Mouse (Mus musculus) midbrain, embryonic 13.5 days (tissue): ENCODE data around the gene Slc39a3. TPM values are rescaled to one million over a fixed set of nuclear protein-coding genes. Genes with fewer than 3 reads are reported as not detected.
A peak's percentile ranks its signal among the peaks of the same experiment; 100 is the strongest.

Source experiments
- ATAC-seq: fragments of 200-750 bp; cut with Nextera tagmentation; 2 replicates; pipeline ENCODE4 v1.8.0; 2017; ENCODE audit warnings: mild to moderate bottlenecking, moderate TSS enrichment, moderate library complexity
- H3K27ac ChIP-seq: fragments of 300-500 bp; sonication (generic); 2 replicates; pipeline ENCODE4 v1.5.1; 2015; ENCODE audit warnings: inconsistent platforms, mild to moderate bottlenecking, moderate library complexity
- H3K27me3 ChIP-seq: fragments of 300-500 bp; sonication (generic); 2 replicates; pipeline ENCODE4 v1.6.1; 2015; ENCODE audit warnings: mild to moderate bottlenecking, inconsistent platforms
- H3K36me3 ChIP-seq: fragments of 300-500 bp; sonication (generic); 2 replicates; pipeline ENCODE4 v1.6.1; 2015; ENCODE audit warnings: mild to moderate bottlenecking, inconsistent platforms
- H3K4me1 ChIP-seq: fragments of 300-500 bp; sonication (generic); replicated peaks from 2 replicates; pipeline ENCODE4 v1.6.1; 2015; ENCODE audit warnings: inconsistent platforms
- H3K4me2 ChIP-seq: fragments of 300-500 bp; sonication (generic); replicated peaks from 2 replicates; pipeline ENCODE4 v1.6.1; 2015; ENCODE audit warnings: moderate library complexity, mild to moderate bottlenecking, inconsistent platforms
- H3K4me3 ChIP-seq: fragments of 300-500 bp; sonication (generic); replicated peaks from 2 replicates; pipeline ENCODE4 v1.5.1; 2015; ENCODE audit warnings: mild to moderate bottlenecking, inconsistent platforms
- H3K9ac ChIP-seq: fragments of 300-500 bp; sonication (generic); replicated peaks from 2 replicates; pipeline ENCODE4 v1.6.1; 2015; ENCODE audit warnings: mild to moderate bottlenecking, inconsistent platforms
- H3K9me3 ChIP-seq: fragments of 300-500 bp; sonication (generic); 2 replicates; pipeline ENCODE4 v1.6.1; 2016; ENCODE audit warnings: mild to moderate bottlenecking, inconsistent platforms
- WGBS: fragments of 180-500 bp; shearing (Covaris S2); methylation state at CpG from one replicate; pipeline ENCODE4 v1.1.7; 2015; 5-methylcytosine and 5-hydroxymethylcytosine counted together
- polyA plus RNA-seq: library from polyadenylated mRNA; unstranded; fragments of >200 nt; fragmentation: Nextera tagmentation; extraction: Ambion mirVana; gene quantifications from 2 replicates; pipeline ENCODE4 v1.2.1, GENCODE M21; 2015

Gene Slc39a3
- polyA plus RNA-seq, 1 experiment from 2014 or later = 43.5 TPM

DNA sequence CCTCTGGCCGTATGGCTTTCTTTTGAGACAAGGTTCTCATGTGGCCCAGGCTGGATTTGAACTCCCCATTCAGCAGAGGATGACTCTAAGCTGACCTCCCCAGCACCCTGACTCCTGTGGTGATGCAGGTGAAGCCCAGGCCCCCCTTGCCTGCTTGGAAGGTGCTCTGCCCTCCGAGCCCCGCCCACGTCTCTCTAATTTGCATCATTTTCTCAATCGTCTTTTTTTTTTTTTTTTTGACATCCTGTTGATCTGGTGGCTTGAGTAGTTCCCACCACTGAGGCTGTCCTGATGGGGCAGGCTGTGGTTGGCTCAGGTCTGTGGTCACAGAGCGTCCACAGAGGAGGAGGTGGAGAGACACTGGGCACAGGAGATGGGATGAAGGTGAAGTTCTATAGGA is 47.8 kb downstream of the Slc39a3 start:
- H3K4me2 ChIP-seq = no peak overlapping the region
- H3K9me3 ChIP-seq = no peaks in the 10 kb centered on the region
- no peak overlapping the region for H3K9ac ChIP-seq
- H3K27me3 ChIP-seq = peaks cover 45% of the 10 kb centered on the region
- ATAC-seq = no peak
- H3K4me1 ChIP-seq = peaks cover 13% of the 10 kb centered on the region
- no peaks in the 10 kb centered on the region for H3K36me3 ChIP-seq
- no peak overlapping the region for H3K27ac ChIP-seq
- 63% methylated on average over 6 of the region's 6 CpGs for WGBS
- H3K4me3 ChIP-seq = no peak overlapping the region

DNA sequence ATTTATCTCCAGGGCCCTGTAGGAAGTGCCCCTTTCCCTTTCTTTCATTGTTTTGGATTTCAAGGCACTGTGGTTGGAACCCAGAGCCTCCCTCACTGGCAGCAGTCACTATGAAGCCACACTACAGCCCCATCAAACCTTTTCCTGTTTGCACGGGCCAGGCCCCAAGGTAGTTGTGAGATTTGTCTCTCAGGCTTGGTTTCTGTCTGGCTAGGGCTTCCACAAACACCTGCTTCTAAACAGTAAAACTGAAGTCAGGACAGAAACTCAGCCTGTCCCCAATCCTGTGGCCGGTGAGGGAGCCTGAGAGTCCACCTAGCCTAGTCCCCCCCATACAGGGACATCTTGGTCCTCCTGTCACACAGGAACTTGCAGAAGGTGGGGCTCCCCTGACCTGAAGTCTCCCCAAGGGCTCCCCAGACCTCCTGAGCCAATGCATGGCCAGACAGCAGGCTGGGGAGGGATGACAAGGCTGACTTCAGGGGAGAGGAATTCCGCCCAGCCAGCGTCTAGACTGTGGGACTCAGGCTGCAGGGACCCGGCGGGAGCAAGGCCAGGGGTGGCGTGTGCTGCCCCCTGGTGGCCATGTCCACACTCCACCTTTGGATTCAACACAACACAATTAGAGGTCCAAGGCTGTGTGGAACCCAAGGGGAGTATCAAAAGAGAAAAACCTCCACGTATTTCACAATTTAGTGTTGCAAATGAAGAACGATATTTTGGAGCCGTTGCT is 49.4 kb downstream of the Slc39a3 start:
- no peak overlapping the region for H3K4me3 ChIP-seq
- no peaks in the 10 kb centered on the region for H3K36me3 ChIP-seq
- ATAC-seq = peak; percentile 74
- H3K4me1 ChIP-seq = peaks cover 7% of the 10 kb centered on the region
- 10% methylated on average over 10 of the region's 10 CpGs for WGBS
- H3K9ac ChIP-seq = no peak overlapping the region
- H3K27ac ChIP-seq = no peak overlapping the region
- H3K9me3 ChIP-seq = no peaks in the 10 kb centered on the region
- H3K4me2 ChIP-seq = no peak overlapping the region
- peaks cover 55% of the 10 kb centered on the region for H3K27me3 ChIP-seq

DNA sequence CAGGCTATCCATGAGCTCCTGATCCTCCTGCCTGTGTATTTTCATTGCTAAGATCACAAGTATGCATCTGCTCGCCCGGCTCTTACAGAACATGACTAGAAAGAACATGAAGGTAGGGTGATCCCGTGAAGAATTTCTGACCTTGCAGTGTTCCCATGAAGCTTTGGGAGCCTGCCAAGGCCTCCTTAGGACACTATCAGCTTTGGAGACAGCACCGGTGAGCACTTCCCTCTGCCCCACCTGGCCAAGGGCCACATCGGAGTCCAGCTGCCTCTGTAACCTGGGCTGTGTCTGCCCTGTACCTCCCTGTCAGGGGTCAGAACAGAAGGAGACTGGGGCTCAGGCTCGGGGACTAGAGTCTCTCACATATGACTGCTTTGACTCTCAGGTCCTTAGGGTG is 50.5 kb downstream of the Slc39a3 start:
- Histone ChIP-seq H3K9ac (no peak overlapping the region), H3K27ac (no peak overlapping the region), H3K27me3 (peaks cover 55% of the 10 kb centered on the region), H3K4me3 (no peak overlapping the region), H3K36me3 (no peaks in the 10 kb centered on the region), H3K4me2 (no peak overlapping the region), H3K9me3 (no peaks in the 10 kb centered on the region), H3K4me1 (peaks cover 7% of the 10 kb centered on the region)
- WGBS = 79% methylated on average over 6 of the region's 6 CpGs
- ATAC-seq = no peak

DNA sequence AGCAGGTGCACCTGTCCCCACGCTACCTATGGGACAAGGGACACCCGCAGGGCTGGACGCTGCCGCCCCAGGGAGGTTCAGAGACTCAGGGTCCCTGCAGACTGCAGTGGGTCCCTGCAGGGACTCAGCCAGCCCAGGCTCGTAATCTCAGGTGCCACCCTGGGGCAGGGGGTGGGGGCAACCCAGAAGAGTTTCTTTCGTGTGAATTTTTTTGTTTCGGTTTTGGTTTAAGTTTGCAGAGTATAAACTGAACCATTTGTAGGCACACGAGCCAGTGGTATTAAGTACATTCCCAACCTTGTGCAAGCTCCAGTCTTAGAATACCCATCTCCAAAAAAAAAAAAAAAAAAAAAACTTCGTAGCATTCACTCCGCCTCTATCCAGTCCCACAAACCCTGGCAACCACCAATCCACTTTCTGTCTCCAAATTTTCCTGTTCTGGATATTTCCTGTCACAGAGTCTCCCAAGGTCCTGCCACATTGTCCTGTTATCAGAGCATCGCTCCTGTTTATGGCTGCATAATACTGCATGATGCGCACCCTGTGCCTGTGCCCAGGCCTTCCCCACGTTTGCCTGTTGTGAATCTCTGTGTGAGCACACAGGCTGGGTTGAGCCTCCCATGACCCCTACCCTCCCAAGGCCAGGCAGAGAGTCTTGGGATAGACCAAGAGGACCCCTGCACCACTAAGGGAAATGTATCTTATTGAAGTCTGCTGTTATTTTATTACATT is 51.1 kb downstream of the Slc39a3 start:
- 37% methylated on average over 13 of the region's 13 CpGs for WGBS
- Histone ChIP-seq H3K9ac (peak overlapping the region; percentile 21; the same call in 1 of the 2 replicates), H3K9me3 (no peaks in the 10 kb centered on the region), H3K4me3 (peak overlapping the region; percentile 20), H3K27ac (no peak overlapping the region), H3K36me3 (no peaks in the 10 kb centered on the region), H3K27me3 (peaks cover 55% of the 10 kb centered on the region), H3K4me1 (peaks cover 7% of the 10 kb centered on the region), H3K4me2 (0 out of 2 replicates have a peak overlapping the region, but pooled peaks have one; percentile 16)
- ATAC-seq = no peak

DNA sequence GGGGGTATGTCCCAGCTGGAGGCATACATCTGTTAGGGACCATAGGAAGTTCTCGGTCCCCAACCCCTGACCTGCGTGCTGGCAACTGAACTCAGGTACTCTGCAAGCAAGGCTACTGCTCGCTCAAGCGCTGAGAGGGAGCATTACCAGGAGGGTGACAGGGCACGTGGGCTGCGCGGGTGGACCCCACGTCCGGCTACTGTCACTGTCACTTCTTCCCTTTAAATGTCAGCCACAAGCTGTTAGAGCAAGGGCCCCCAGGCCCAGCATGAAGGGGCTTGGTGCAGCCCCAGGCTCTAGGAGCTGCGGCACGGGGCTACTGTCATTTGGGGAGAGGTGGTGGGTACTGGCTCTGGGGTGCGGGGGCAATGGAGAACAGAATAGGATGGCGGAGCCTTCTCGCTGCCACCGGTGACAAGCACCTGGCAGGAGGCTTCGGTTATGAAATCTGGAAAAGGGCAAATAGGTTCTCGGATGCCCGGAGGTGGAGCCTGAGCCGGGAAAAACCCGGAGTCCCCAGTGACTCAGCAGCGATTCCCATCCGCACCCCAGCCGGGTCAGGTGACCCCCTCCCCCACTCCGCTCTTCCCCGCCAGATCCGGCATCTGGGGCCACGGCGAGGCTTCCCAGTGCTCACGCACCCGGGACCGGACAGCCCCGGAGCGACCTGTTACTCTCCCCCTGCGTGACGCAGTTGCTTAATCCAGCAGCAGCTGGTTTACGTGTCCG is 51.8 kb downstream of the Slc39a3 start:
- H3K4me1 ChIP-seq = peaks cover 7% of the 10 kb centered on the region
- peak overlapping the region; percentile 20 for H3K4me3 ChIP-seq
- H3K4me2 ChIP-seq = 0 out of 2 replicates have a peak overlapping the region, but pooled peaks have one; percentile 16
- H3K9me3 ChIP-seq = no peaks in the 10 kb centered on the region
- no peak for ATAC-seq
- no peak overlapping the region for H3K27ac ChIP-seq
- peaks cover 55% of the 10 kb centered on the region for H3K27me3 ChIP-seq
- WGBS = 10% methylated on average over 37 of the region's 37 CpGs
- H3K36me3 ChIP-seq = no peaks in the 10 kb centered on the region
- H3K9ac ChIP-seq = peak overlapping the region; percentile 21; the same call in 1 of the 2 replicates

GRCm38 (mm10) chr10:80984223-80984622 is 53.0 kb downstream of the Slc39a3 start:
- 90% methylated on average over 12 of the region's 12 CpGs for WGBS
- Histone ChIP-seq H3K27me3 (peaks cover 52% of the 10 kb centered on the region), H3K4me1 (peaks cover 7% of the 10 kb centered on the region), H3K9ac (no peak overlapping the region), H3K36me3 (no peaks in the 10 kb centered on the region), H3K9me3 (no peaks in the 10 kb centered on the region), H3K4me2 (no peak overlapping the region), H3K27ac (no peak overlapping the region), H3K4me3 (no peak overlapping the region)
- no peak for ATAC-seq

DNA sequence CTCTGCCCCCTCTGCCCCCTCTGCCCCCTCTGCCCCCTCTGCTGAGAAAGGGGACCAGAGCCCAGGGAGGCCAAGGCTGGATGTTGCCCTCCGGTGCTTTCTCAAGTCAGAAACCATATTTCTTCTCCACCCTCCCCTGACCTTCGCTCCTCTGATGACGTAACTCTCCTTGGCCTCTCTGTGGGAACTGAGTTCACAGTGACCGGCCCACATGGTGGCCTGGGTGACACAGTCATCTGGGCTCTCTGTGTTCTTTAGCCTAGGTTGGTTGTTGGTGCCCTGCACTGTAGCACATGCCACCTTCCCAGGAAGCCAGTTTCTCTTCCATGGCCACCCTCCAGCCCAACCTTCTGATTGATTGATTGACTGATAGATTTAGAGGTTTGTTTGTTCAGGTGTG is 54.8 kb downstream of the Slc39a3 start:
- Histone ChIP-seq H3K9ac (no peak overlapping the region), H3K4me1 (peaks cover 7% of the 10 kb centered on the region), H3K27me3 (peaks cover 42% of the 10 kb centered on the region), H3K9me3 (no peaks in the 10 kb centered on the region), H3K4me2 (no peak overlapping the region), H3K27ac (no peak overlapping the region), H3K36me3 (no peaks in the 10 kb centered on the region), H3K4me3 (no peak overlapping the region)
- ATAC-seq = no peak
- WGBS = 80% methylated on average over 4 of the region's 4 CpGs

GRCm38 (mm10) chr10:80981564-80982112 is 55.6 kb downstream of the Slc39a3 start:
- H3K27me3 ChIP-seq = peaks cover 34% of the 10 kb centered on the region
- peaks cover 7% of the 10 kb centered on the region for H3K4me1 ChIP-seq
- H3K4me2 ChIP-seq = no peak overlapping the region
- H3K9me3 ChIP-seq = no peaks in the 10 kb centered on the region
- no peak overlapping the region for H3K27ac ChIP-seq
- H3K36me3 ChIP-seq = no peaks in the 10 kb centered on the region
- no peak overlapping the region for H3K4me3 ChIP-seq
- H3K9ac ChIP-seq = no peak overlapping the region
- 63% methylated on average over 7 of the region's 7 CpGs for WGBS
- no peak for ATAC-seq

Other genes with a start within 250 kb of the Slc39a3 start
- gene Sf3a2, start 239.2 kb downstream of the Slc39a3 start, polyA plus RNA-seq = 64.1 and 64.9 TPM in 2 replicates
- 131 and 150 TPM in 2 replicates for gene Plekhj1, start 238.8 kb downstream of the Slc39a3 start, polyA plus RNA-seq
- gene Amh, start 232.2 kb downstream of the Slc39a3 start, polyA plus RNA-seq = not detected in 2 replicates
- gene Jsrp1, start 223.9 kb downstream of the Slc39a3 start, polyA plus RNA-seq = 0.28 and 0.43 TPM in 2 replicates
- 1,319 and 1,425 TPM in 2 replicates for gene Oaz1, start 210.8 kb downstream of the Slc39a3 start, polyA plus RNA-seq
- gene Lingo3, start 193.4 kb downstream of the Slc39a3 start, polyA plus RNA-seq = 1.5 and 1.9 TPM in 2 replicates
- gene Lsm7, start 182.2 kb downstream of the Slc39a3 start, polyA plus RNA-seq = 249 and 254 TPM in 2 replicates
- 56.9 and 61.1 TPM in 2 replicates for gene Sppl2b, start 182.2 kb downstream of the Slc39a3 start, polyA plus RNA-seq
- gene Tmprss9, start 165.6 kb downstream of the Slc39a3 start, polyA plus RNA-seq = 0.15 and 0.31 TPM in 2 replicates
- gene Timm13, start 136.5 kb downstream of the Slc39a3 start, polyA plus RNA-seq = 331 TPM in 2 replicates
- 46.9 and 48.2 TPM in 2 replicates for gene Lmnb2, start 119.2 kb downstream of the Slc39a3 start, polyA plus RNA-seq
- 4.0 and 4.9 TPM in 2 replicates for gene Gadd45b, start 107.4 kb downstream of the Slc39a3 start, polyA plus RNA-seq
- 10.4 and 10.9 TPM in 2 replicates for gene Gng7, start 22.5 kb downstream of the Slc39a3 start, polyA plus RNA-seq
- gene Diras1, start 11.8 kb downstream of the Slc39a3 start, polyA plus RNA-seq = 30.9 and 34.3 TPM in 2 replicates
- 316 and 322 TPM in 2 replicates for gene Sgta, start 22.8 kb upstream of the Slc39a3 start, polyA plus RNA-seq
- 44.9 and 48.5 TPM in 2 replicates for gene Thop1, start 32.6 kb upstream of the Slc39a3 start, polyA plus RNA-seq
- 0.12 and 0.20 TPM in 2 replicates for gene Creb3l3, start 61.4 kb upstream of the Slc39a3 start, polyA plus RNA-seq
- 220 and 243 TPM in 2 replicates for gene Map2k2, start 68.5 kb upstream of the Slc39a3 start, polyA plus RNA-seq
- 13.2 and 15.2 TPM in 2 replicates for gene Zbtb7a, start 97.8 kb upstream of the Slc39a3 start, polyA plus RNA-seq
- 60.0 and 60.9 TPM in 2 replicates for gene Pias4, start 130.5 kb upstream of the Slc39a3 start, polyA plus RNA-seq
- 565 and 579 TPM in 2 replicates for gene Eef2, start 139.2 kb upstream of the Slc39a3 start, polyA plus RNA-seq
- gene Dapk3, start 145.6 kb upstream of the Slc39a3 start, polyA plus RNA-seq = 48.4 and 67.3 TPM in 2 replicates
- 0.12 and 0.15 TPM in 2 replicates for gene 4930442H23Rik, start 146.4 kb upstream of the Slc39a3 start, polyA plus RNA-seq
- gene Nmrk2, start 164.6 kb upstream of the Slc39a3 start, polyA plus RNA-seq = 0.16 TPM in 1 of 2 replicates, not detected in the other
- gene Atcay, start 193.4 kb upstream of the Slc39a3 start, polyA plus RNA-seq = 66.0 and 77.3 TPM in 2 replicates
- gene Zfr2, start 195.7 kb upstream of the Slc39a3 start, polyA plus RNA-seq = 16.5 and 19.7 TPM in 2 replicates
- 7.2 and 8.8 TPM in 2 replicates for gene Matk, start 215.5 kb upstream of the Slc39a3 start, polyA plus RNA-seq
- 138 and 148 TPM in 2 replicates for gene Mrpl54, start 229.5 kb upstream of the Slc39a3 start, polyA plus RNA-seq
- 27.9 and 30.8 TPM in 2 replicates for gene Apba3, start 229.5 kb upstream of the Slc39a3 start, polyA plus RNA-seq